Mouse (Mus musculus) spleen, adult 2 months (tissue): ENCODE measurements around the gene Dctn1. TPM values are rescaled to one million over a fixed set of nuclear protein-coding genes. Genes with fewer than 3 reads are reported as not detected.

Source experiments
- DNase-seq, 2 experiments: peaks; one replicate each; pipeline versions ENCODE4 v3.0.0 to v3.0.0-alpha.2; 2012 to 2021; ENCODE audit warnings: low spot score in 2 of 2, low read depth in 1 of 2
- H3K27ac ChIP-seq: fragments of 200-500 bp; 2 replicates; pipeline ENCODE4 v1.5.1; 2012; ENCODE audit warnings: low read length, inconsistent platforms; ENCODE audit not compliant: insufficient read depth
- H3K27me3 ChIP-seq: fragments of 200-500 bp; 2 replicates; pipeline ENCODE4 v1.6.1; 2012; ENCODE audit warnings: mild to moderate bottlenecking, moderate library complexity, low read length, inconsistent platforms; ENCODE audit not compliant: control insufficient read depth, insufficient read depth
- H3K36me3 ChIP-seq: fragments of 200-500 bp; 2 replicates; pipeline ENCODE4 v1.6.1; 2012; ENCODE audit warnings: mild to moderate bottlenecking, low read length, inconsistent platforms; ENCODE audit not compliant: control insufficient read depth, insufficient read depth
- H3K4me1 ChIP-seq: fragments of 200-500 bp; 2 replicates; pipeline ENCODE4 v1.6.1; 2011; ENCODE audit warnings: inconsistent platforms; ENCODE audit not compliant: control insufficient read depth, insufficient read depth, insufficient read length
- H3K4me3 ChIP-seq: fragments of 200-500 bp; 2 replicates; pipeline ENCODE4 v1.5.1; 2011; ENCODE audit warnings: mild to moderate bottlenecking, inconsistent platforms; ENCODE audit not compliant: insufficient read depth, insufficient read length; ENCODE audit errors: extremely low read depth
- CTCF ChIP-seq: fragments of 200-500 bp; IDR thresholded peaks from 2 replicates; pipeline ENCODE4 v1.5.1; 2011; ENCODE audit warnings: mild to moderate bottlenecking, inconsistent platforms; ENCODE audit not compliant: insufficient read depth, insufficient read length, insufficient replicate concordance; ENCODE audit errors: extremely low read depth
- POLR2A ChIP-seq: fragments of 200-500 bp; IDR thresholded peaks from 2 replicates; pipeline ENCODE4 v1.6.1; 2011; ENCODE audit warnings: low read depth, low read length, inconsistent platforms
- WGBS: fragments of 180-500 bp; shearing (Covaris S2); methylation state at CpG from one replicate; pipeline ENCODE4 v1.1.7; 2018; 5-methylcytosine and 5-hydroxymethylcytosine counted together
- polyA plus RNA-seq: library from polyadenylated mRNA; depleted of rRNA; stranded (reverse); fragments of >200 nt; gene quantifications from 2 replicates; pipeline ENCODE4 v1.2.3, GENCODE M21; 2012

Gene Dctn1
- polyA plus RNA-seq, 1 experiment = 69.0 TPM

GRCm38 (mm10) chr6:83145209-83145608 lies 20.5 kb upstream of the Dctn1 start:
- DNase-seq = no peak
- Histone ChIP-seq H3K4me1 (no peaks in the 10 kb centered on the region), H3K36me3 (no peaks in the 10 kb centered on the region), H3K27ac (no peak overlapping the region), H3K27me3 (no peaks in the 10 kb centered on the region), H3K4me3 (no peak overlapping the region)
- WGBS = 78% methylated on average over 2 of the region's 2 CpGs
- TF ChIP-seq CTCF = no peak
- TF ChIP-seq POLR2A = no peak

DNA sequence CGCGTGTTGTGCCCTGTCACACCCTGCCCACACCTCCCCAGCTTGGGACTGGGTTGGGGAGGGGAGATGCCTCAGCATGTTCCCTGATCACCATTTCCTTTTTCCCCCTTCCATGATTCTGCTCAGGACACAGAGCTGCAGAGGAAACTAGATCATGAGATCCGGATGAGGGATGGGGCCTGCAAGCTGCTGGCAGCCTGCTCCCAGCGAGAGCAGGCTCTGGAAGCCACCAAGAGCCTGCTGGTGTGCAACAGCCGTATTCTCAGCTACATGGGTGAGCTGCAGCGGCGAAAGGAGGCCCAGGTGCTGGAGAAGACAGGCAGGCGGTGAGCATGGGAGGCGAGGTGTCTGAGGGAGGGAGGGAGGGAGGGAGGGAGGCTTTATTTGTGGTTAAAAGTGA lies 19.9 kb upstream of the Dctn1 start:
- Histone ChIP-seq H3K27me3 (no peaks in the 10 kb centered on the region), H3K36me3 (no peaks in the 10 kb centered on the region), H3K4me1 (no peaks in the 10 kb centered on the region), H3K4me3 (no peak overlapping the region), H3K27ac (no peak overlapping the region)
- TF ChIP-seq CTCF (no peak), POLR2A (no peak)
- no peak for DNase-seq
- WGBS = 81% methylated on average over 9 of the region's 9 CpGs

GRCm38 (mm10) chr6:83147280-83147679 lies 18.4 kb upstream of the Dctn1 start:
- 45% methylated on average over 7 of the region's 7 CpGs for WGBS
- H3K27ac ChIP-seq = no peak overlapping the region
- H3K27me3 ChIP-seq = no peaks in the 10 kb centered on the region
- DNase-seq = no peak
- no peaks in the 10 kb centered on the region for H3K4me1 ChIP-seq
- no peak overlapping the region for H3K4me3 ChIP-seq
- TF ChIP-seq POLR2A (no peak), CTCF (no peak)
- H3K36me3 ChIP-seq = no peaks in the 10 kb centered on the region

GRCm38 (mm10) chr6:83151721-83152120 lies 14.0 kb upstream of the Dctn1 start:
- H3K4me1 ChIP-seq = peaks cover 2% of the 10 kb centered on the region; the same call in 1 of the 2 replicates
- no peak overlapping the region for H3K4me3 ChIP-seq
- WGBS = 80% methylated on average over 8 of the region's 8 CpGs
- H3K27ac ChIP-seq = no peak overlapping the region
- TF ChIP-seq POLR2A (no peak), CTCF (no peak)
- 0 out of 2 replicates have a peak, but pooled peaks cover 1% of the 10 kb centered on the region for H3K27me3 ChIP-seq
- no peaks in the 10 kb centered on the region for H3K36me3 ChIP-seq
- DNase-seq = no peak

GRCm38 (mm10) chr6:83153038-83153437 lies 12.7 kb upstream of the Dctn1 start:
- TF ChIP-seq CTCF (no peak), POLR2A (no peak)
- H3K4me1 ChIP-seq = peaks cover 2% of the 10 kb centered on the region; the same call in 1 of the 2 replicates
- H3K27ac ChIP-seq = no peak overlapping the region
- H3K4me3 ChIP-seq = no peak overlapping the region
- no peaks in the 10 kb centered on the region for H3K36me3 ChIP-seq
- H3K27me3 ChIP-seq = 0 out of 2 replicates have a peak, but pooled peaks cover 1% of the 10 kb centered on the region
- WGBS = 91% methylated on average over 12 of the region's 12 CpGs
- DNase-seq = no peak

- no peak overlapping the region for H3K27ac ChIP-seq
- no peak overlapping the region for H3K4me3 ChIP-seq
- 79% methylated on average over 5 of the region's 5 CpGs for WGBS
- 0 out of 2 replicates have a peak, but pooled peaks cover 1% of the 10 kb centered on the region for H3K27me3 ChIP-seq
- H3K4me1 ChIP-seq = peaks cover 2% of the 10 kb centered on the region; the same call in 1 of the 2 replicates
- DNase-seq = no peak
- no peaks in the 10 kb centered on the region for H3K36me3 ChIP-seq
- no peak for TF ChIP-seq CTCF
- no peak for TF ChIP-seq POLR2A
Measured at GRCm38 (mm10) chr6:83153485-83153884, 12.2 kb upstream of the Dctn1 start.

GRCm38 (mm10) chr6:83155552-83156238 lies 10.0 kb upstream of the Dctn1 start:
- 14% methylated on average over 23 of the region's 23 CpGs for WGBS

More at GRCm38 (mm10) chr6:83155552-83156238, 10.0 kb upstream of the Dctn1 start:
- H3K4me3 ChIP-seq = peak overlapping the region; percentile 62
- DNase-seq = no peak
- no peaks in the 10 kb centered on the region for H3K36me3 ChIP-seq
- TF ChIP-seq CTCF (no peak), POLR2A (no peak)
- no peak overlapping the region for H3K27ac ChIP-seq
- 0 out of 2 replicates have a peak, but pooled peaks cover 1% of the 10 kb centered on the region for H3K27me3 ChIP-seq
- H3K4me1 ChIP-seq = peaks cover 2% of the 10 kb centered on the region; the same call in 1 of the 2 replicates
